Mouse (Mus musculus) brown adipose tissue, adult 24 weeks (tissue): ENCODE measurements around the gene Hspa14. TPM values are rescaled to one million over a fixed set of nuclear protein-coding genes. Genes with fewer than 3 reads are reported as not detected.
A peak's percentile ranks its signal among the peaks of the same experiment; 100 is the strongest.

Experiments used
- H3K27ac ChIP-seq: fragments of 200-500 bp; replicated peaks from 2 replicates; pipeline ENCODE4 v1.5.1; 2012; ENCODE audit warnings: low read depth, mild to moderate bottlenecking, low read length
- H3K4me1 ChIP-seq: fragments of 200-500 bp; 2 replicates; pipeline ENCODE4 v1.6.1; 2012; ENCODE audit warnings: low read length, mixed read lengths; ENCODE audit not compliant: control insufficient read depth, insufficient read depth, insufficient read length
- H3K4me3 ChIP-seq: fragments of 200-500 bp; 2 replicates; pipeline ENCODE4 v1.5.1; 2012; ENCODE audit warnings: low read depth, mild to moderate bottlenecking, low read length, moderate library complexity; ENCODE audit not compliant: insufficient read depth
- polyA plus RNA-seq: library from polyadenylated mRNA; stranded (reverse); fragments of >200 nt; gene quantifications from 2 replicates; pipeline ENCODE4 v1.2.4, GENCODE M21; 2012; ENCODE audit not compliant: missing spikeins, insufficient read depth, insufficient read length

Gene Hspa14
- polyA plus RNA-seq, 1 experiment = 24.9 TPM

- H3K27ac ChIP-seq = no peak overlapping the region
- peak overlapping the region; percentile 83 for H3K4me3 ChIP-seq
- peaks cover 3% of the 10 kb centered on the region; the same call in 1 of the 2 replicates for H3K4me1 ChIP-seq
These were observed 38.7 kb downstream of the Hspa14 start for GRCm38 (mm10) chr2:3473891-3474290.

- Histone ChIP-seq H3K27ac (no peak overlapping the region), H3K4me1 (no peaks in the 10 kb centered on the region), H3K4me3 (no peak overlapping the region)
These were observed 56.0 kb downstream of the Hspa14 start for GRCm38 (mm10) chr2:3456590-3456989.

- no peaks in the 10 kb centered on the region for H3K4me1 ChIP-seq
- no peak overlapping the region for H3K27ac ChIP-seq
- no peak overlapping the region for H3K4me3 ChIP-seq
These were observed 59.5 kb downstream of the Hspa14 start for GRCm38 (mm10) chr2:3453096-3453495.

GRCm38 (mm10) chr2:3449431-3449830 lies 63.2 kb downstream of the Hspa14 start:
- no peaks in the 10 kb centered on the region for H3K4me1 ChIP-seq
- H3K4me3 ChIP-seq = no peak overlapping the region
- H3K27ac ChIP-seq = no peak overlapping the region

- Histone ChIP-seq H3K27ac (no peak overlapping the region), H3K4me3 (no peak overlapping the region), H3K4me1 (no peaks in the 10 kb centered on the region)
These were observed 66.6 kb downstream of the Hspa14 start for GRCm38 (mm10) chr2:3445984-3446383.

GRCm38 (mm10) chr2:3444206-3444605 lies 68.4 kb downstream of the Hspa14 start:
- Histone ChIP-seq H3K4me1 (no peaks in the 10 kb centered on the region), H3K4me3 (no peak overlapping the region), H3K27ac (no peak overlapping the region)

Other genes starting within 250 kb of the Hspa14 start
- gene Nmt2, start 228.6 kb downstream of the Hspa14 start, polyA plus RNA-seq = 24.5 and 28.6 TPM in 2 replicates
- 6.7 and 13.6 TPM in 2 replicates for gene Rpp38, start 180.2 kb downstream of the Hspa14 start, polyA plus RNA-seq
- not detected in 2 replicates for gene Acbd7, start 176.6 kb downstream of the Hspa14 start, polyA plus RNA-seq
- not detected in 2 replicates for gene Olah, start 115.6 kb downstream of the Hspa14 start, polyA plus RNA-seq
- gene Meig1, start 90.2 kb downstream of the Hspa14 start, polyA plus RNA-seq = not detected in 2 replicates
- 3.5 and 4.6 TPM in 2 replicates for gene Dclre1c, start 88.7 kb downstream of the Hspa14 start, polyA plus RNA-seq
- gene Suv39h2, start 37.8 kb downstream of the Hspa14 start, polyA plus RNA-seq = 0.33 and 1.7 TPM in 2 replicates
- 0.79 and 0.87 TPM in 2 replicates for gene Gm45902, start within 50 bp of the Hspa14 start, polyA plus RNA-seq
- 7.5 and 8.0 TPM in 2 replicates for gene Cdnf, start 216 bp upstream of the Hspa14 start, polyA plus RNA-seq
- 18.7 and 31.0 TPM in 2 replicates for gene Fam107b, start 57.7 kb upstream of the Hspa14 start, polyA plus RNA-seq